Mouse (Mus musculus) embryonic fibroblast, embryonic 13.5 days (primary cell): Measurements from ENCODE around the gene Ddx19b. TPM values are rescaled to one million over a fixed set of nuclear protein-coding genes. Genes with fewer than 3 reads are reported as not detected.
A peak's percentile ranks its signal among the peaks of the same experiment; 100 is the strongest.
"Not testable (repeated sequence)": the region's sequence is repeated elsewhere in the genome, so short reads cannot be mapped to it uniquely, and the experiment has no call there.

Experiments
- H3K27ac ChIP-seq: 2 replicates; pipeline ENCODE4 v1.5.1; 2012; ENCODE audit warnings: low read length, control low read depth, inconsistent platforms; ENCODE audit not compliant: insufficient read depth
- H3K4me1 ChIP-seq: 2 replicates; pipeline ENCODE4 v1.6.1; 2011; ENCODE audit warnings: low read length; ENCODE audit not compliant: control insufficient read depth, insufficient read depth
- H3K4me3 ChIP-seq: 2 replicates; pipeline ENCODE4 v1.5.1; 2011; ENCODE audit warnings: mild to moderate bottlenecking, control low read depth, low read length; ENCODE audit not compliant: insufficient read depth
- CTCF ChIP-seq: IDR thresholded peaks from 2 replicates; pipeline ENCODE4 v1.5.1; 2011; ENCODE audit warnings: mild to moderate bottlenecking, control low read depth, low read length, moderate library complexity, borderline replicate concordance; ENCODE audit not compliant: insufficient read depth
- POLR2A ChIP-seq: IDR thresholded peaks from 2 replicates; pipeline ENCODE4 v1.6.1; 2011; ENCODE audit warnings: low read depth, mild to moderate bottlenecking, control low read depth, low read length, moderate library complexity
- polyA plus RNA-seq: library from polyadenylated mRNA; stranded (reverse); fragments of >200 nt; gene quantifications from 2 replicates; pipeline ENCODE4 v1.2.4, GENCODE M21; 2011; ENCODE audit warnings: low read depth; ENCODE audit not compliant: missing spikeins, insufficient read length

The Ddx19b gene
- 7.8 and 8.5 TPM in 2 replicates for polyA plus RNA-seq

DNA sequence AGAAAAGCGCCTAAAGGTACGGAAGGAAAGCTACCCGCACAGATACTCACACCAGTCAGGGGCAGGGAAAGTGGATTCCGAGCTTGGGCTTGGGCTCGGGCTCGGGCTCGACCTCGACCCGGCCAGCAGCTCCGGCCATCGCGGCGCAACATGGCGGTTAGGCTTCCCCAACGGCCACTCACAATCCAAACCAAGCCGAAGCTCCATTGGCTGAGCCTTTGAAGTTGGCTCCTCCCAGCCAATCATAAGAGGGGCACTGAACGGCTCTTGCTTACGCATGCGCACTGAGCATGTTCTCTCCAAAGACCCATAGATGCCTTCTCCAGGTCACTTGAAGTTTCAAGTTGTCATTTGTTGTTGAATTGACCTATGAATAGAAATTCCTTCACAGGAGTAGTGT lies at the start of gene Ddx19b:
TSS of gene Ddx19b (minus strand) at position 180 of the 400 bp plus-strand sequence.
- Histone ChIP-seq H3K4me3 (no peak within 1 kb of the TSS), H3K27ac (no peak within 1 kb of the TSS), H3K4me1 (peaks cover 5% of the 10 kb centered on the region; the same call in 1 of the 2 replicates)
- TF ChIP-seq POLR2A: no peak
- no peak for TF ChIP-seq CTCF

DNA sequence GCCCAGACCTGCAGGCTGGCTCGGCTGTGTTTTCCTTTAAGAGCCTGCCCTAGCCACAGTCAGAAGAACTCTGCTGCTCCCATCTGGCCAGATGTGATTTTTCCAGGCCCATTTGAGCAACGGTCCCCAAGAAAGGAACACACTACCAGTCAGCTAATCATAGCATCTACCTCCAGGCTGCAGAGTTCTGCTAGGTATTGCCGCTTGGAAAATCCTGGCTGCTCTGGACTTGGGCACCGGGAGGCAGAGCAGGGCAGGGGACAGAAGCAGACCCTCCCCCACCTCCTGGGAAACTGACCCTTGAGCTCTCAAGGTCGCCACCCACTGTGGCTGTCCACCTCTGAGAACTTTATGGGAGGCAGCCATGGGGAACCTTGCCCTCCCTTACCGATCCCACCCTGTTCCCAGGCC lies 48.3 kb upstream of the Ddx19b start:
- no peak for TF ChIP-seq CTCF
- TF ChIP-seq POLR2A: no peak
- Histone ChIP-seq H3K4me1 (no peaks in the 10 kb centered on the region), H3K4me3 (no peak overlapping the region), H3K27ac (no peak overlapping the region)

DNA sequence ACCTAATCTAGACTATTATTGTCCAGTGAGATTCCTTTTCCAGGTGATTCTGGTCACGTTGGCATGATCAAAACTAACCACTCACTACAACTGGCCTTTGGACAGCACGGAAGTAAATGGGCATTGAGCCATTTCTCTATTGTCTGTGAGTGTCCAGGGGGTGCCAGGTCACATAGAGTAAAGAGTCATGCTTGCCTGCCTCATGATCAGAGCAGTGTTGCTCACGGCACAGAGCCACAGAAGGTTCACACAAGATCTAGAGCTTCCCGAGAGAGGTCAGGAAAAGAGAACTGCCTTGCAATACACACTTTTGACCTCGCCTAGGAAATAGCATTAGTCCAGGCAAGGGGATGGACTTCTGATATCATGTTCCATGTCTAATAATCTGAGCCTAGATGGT lies 47.9 kb upstream of the Ddx19b start:
- no peak overlapping the region for H3K27ac ChIP-seq
- no peak overlapping the region for H3K4me3 ChIP-seq
- TF ChIP-seq POLR2A: no peak
- TF ChIP-seq CTCF: no peak
- H3K4me1 ChIP-seq: no peaks in the 10 kb centered on the region

DNA sequence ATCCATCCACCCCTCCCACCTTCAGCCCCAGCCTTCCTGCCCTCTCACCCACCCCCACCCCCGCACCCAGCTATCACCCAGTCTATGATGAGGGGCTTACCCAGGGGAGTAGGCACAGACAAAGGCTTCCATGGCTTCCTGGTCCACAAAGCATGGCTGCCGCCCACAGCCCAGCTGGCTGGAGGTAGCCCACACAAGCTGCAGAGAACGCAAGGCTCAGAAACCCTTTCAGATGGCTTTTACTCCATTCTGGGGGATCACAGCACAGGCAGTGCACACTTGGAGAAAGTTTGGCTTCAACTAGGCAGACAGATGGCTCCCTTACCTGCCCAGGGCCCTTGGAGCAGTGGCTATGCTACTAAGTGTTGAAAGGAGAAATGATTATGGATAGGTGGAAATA lies 44.4 kb upstream of the Ddx19b start:
- no peak overlapping the region for H3K27ac ChIP-seq
- TF ChIP-seq CTCF (no peak), POLR2A (no peak)

DNA sequence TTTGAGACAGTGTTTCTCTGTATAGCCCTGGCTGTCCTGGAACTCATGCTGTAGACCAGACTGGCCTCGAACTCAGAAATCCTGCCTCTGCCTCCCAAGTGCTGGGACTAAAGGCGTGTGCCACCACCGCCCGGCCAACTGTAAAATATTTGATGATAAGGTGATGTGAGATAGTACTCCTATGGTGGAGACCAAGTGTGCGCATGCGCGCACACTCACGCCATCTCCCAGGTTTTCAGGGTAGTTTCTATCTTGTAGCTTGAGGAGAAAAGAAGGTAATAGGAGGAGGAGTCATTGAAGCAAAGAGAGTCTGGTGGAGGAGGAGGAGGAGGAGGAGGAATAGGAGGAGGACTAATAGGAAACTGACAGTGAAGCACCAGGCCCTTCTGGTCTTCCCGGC lies 37.1 kb upstream of the Ddx19b start:
- not testable (repeated sequence) for H3K4me1 ChIP-seq, H3K27ac ChIP-seq, H3K4me3 ChIP-seq

More for the DNA sequence above, 44.4 kb upstream of the Ddx19b start:
- Histone ChIP-seq H3K4me1 (no peaks in the 10 kb centered on the region), H3K4me3 (no peak overlapping the region)

DNA sequence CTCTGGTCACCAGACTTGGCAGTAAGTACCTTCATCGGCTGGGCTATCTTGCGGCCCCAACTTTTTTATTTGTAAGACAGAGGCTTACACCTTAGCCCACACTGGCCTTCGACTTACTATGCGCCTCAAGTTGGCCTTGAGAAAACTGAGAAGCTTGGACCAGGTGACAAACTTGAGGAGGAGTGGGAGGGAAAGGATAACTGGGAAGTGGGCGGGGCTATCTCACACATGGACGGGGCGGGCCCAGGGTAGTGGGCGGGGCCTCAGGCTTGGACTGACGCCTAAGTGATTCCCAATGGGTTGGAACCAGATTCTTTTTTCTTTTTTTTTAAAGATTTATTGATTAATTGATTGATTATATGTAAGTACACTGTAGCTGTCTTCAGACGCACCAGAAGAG lies 35.9 kb upstream of the Ddx19b start:
- Histone ChIP-seq H3K4me1 (no peaks in the 10 kb centered on the region), H3K4me3 (no peak overlapping the region), H3K27ac (no peak overlapping the region)
- no peak for TF ChIP-seq CTCF
- no peak for TF ChIP-seq POLR2A

DNA sequence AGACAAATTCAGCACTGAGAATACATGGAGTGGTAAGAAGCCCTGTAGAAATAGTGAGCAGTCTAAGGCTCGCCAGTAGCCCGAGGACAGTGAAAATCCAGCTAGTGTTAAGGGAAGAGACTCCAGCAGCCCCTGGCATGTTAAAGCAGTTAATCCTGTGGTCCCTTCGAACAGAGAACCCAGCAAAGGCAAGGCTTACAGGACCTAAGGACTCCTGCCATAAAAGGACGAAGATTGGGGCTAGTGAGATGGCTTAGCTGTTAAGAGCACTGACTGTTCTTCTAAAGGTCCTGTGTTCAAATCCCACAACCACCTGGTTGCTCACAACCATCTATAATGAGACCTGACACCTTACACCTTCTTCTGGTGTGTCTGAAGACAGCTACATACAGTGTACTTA lies 34.8 kb upstream of the Ddx19b start:
- H3K4me3 ChIP-seq: no peak overlapping the region
- H3K4me1 ChIP-seq: no peaks in the 10 kb centered on the region
- TF ChIP-seq POLR2A (no peak), CTCF (no peak)
- no peak overlapping the region for H3K27ac ChIP-seq

DNA sequence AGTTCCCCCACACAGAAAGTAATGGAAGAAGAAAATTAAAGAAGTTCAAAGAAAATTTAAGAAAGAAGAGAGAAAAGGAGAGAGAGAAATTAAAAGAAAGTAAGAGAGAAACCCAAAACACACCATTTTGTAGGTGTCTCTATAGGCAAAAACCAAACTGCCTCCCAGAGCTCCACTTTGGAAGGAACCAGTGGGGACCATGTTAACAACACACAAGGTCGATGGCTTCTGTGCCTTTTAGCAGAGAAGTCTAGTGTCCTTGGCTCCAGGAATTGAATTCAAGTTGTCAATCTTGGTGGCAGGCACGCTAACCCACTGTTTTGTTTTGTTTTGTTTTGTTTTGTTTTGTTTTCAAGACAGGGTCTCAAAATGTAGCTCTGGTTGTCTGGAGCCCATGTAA lies 31.3 kb upstream of the Ddx19b start:
- Histone ChIP-seq H3K4me3 (no peak overlapping the region), H3K27ac (no peak overlapping the region), H3K4me1 (peaks cover 10% of the 10 kb centered on the region)
- TF ChIP-seq CTCF (no peak), POLR2A (no peak)

DNA sequence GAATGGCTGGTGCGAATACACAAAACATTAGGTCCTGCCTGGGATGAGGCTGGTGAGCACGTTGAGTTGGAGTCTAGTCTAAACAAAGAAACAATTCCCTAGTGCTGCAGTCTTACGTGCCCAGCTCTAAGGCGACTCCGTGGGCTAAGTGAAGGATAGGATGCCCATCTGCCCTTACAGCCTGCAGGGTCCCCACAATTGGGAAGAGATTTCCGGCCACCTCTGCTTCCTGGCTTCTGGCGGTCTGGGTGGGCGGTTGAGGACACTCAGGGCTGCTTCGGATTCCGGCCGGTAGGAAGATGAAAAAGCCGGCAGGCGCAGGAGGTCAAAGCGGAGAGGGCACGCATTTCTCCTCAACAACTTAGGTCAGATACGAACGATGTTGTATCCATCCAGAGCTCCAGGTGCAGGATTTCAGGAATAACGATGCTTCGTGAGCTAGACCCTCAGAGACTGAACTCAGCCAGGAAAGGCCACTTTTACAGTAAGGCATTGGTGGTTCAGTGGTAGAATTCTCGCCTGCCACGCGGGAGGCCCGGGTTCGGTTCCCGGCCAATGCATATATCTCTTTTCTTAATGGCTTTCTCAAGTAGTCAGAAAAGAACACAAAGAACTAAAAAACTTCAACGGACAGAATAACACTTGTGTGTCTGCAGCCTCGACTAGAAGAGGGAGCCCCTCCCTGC lies 30.7 kb upstream of the Ddx19b start:
- Histone ChIP-seq H3K27ac (no peak overlapping the region), H3K4me1 (peaks cover 13% of the 10 kb centered on the region), H3K4me3 (peak overlapping the region; percentile 47)
- TF ChIP-seq CTCF (no peak), POLR2A (no peak)

DNA sequence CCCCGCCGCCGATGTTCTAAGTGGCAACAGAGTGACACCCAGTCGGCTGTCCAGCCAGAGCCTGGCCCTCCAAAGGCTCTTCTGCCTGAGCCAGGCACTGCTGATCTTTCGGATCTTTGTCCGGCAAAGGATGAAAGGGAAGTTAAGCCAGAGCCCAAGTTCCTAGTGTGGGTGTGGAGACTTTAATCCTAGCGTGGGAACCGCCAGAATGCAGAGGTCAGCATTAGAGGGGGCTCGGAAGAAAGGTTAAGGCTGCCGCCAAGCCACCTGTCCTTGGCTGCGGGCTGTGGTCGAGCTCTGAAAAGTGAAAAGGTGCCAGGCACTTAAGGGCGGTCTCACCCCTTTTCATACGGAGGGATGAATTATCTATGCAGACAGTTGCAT lies 30.1 kb upstream of the Ddx19b start:
- no peak overlapping the region for H3K27ac ChIP-seq

DNA sequence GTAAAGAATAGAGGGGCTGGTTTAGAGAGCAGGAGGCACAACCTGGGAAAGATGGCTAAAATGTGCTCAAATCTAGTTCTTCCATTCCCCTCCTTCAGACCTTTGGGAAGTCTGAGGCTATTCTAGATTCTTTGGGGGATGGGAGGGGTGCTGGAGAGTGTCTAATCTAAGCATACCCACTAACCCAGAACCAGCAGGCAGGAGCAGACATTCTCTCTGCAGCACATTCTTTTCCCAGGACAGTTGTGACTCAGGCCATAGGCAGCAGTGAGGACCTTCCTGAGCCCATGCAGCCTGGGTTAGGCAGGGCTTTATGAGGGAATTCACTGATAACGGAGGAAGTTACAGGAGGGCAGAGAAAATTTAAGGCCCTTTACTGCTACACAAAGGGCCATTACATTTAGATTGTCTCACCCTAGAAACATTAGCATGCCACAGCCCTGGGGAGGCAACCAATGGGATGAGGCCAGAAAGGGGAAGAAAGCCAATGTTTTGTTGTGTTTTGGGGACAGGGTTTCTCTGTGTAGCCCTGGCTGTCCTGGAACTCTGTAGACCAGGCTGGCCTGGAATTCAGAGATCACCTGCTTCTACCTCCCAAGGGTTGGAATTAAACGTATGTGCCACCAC lies 27.5 kb upstream of the Ddx19b start:
- TF ChIP-seq CTCF: no peak
- TF ChIP-seq POLR2A: no peak
- H3K4me1 ChIP-seq: peaks cover 13% of the 10 kb centered on the region
- H3K27ac ChIP-seq: peak overlapping the region; percentile 61
- no peak overlapping the region for H3K4me3 ChIP-seq

More for the DNA sequence above, 30.1 kb upstream of the Ddx19b start:
- Histone ChIP-seq H3K4me1 (peaks cover 13% of the 10 kb centered on the region), H3K4me3 (peak overlapping the region; percentile 47)
- no peak for TF ChIP-seq POLR2A
